Mouse (Mus musculus) regulatory T cell (primary cell): ENCODE measurements around the gene Erc2.
"Not testable (repeated sequence)": the region's sequence is repeated elsewhere in the genome, so short reads cannot be mapped to it uniquely, and the experiment has no call there.

ENCODE experiments used
- in situ Hi-C: fragments of 300-600 bp; cut with MboI, MseI; formaldehyde crosslinking; loops from one replicate; pipeline ENCODE4 v1.15.1; 2025; ENCODE audit warnings: high pct_unique_total_duplicates

The Erc2 gene

DNA sequence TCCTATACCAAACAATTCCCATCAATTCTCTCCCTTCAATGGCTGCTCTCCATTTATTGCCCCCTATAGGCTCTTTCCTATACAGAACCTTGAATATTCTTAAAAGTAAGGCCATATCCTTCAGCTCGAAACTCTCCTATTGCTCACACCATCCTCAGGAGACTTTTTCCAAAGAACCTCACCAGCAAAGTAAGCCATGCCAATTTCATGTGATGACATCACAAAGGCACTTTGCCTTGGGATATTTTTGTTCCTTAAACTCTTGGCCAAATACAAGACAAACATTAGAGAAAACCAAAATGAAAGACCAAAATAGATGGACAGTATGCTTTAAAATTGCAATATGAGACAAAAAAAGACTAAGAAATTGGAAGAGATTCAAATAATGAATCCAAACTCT is 204.6 kb downstream of the Erc2 start:
- in situ Hi-C loops = no loop called here

DNA sequence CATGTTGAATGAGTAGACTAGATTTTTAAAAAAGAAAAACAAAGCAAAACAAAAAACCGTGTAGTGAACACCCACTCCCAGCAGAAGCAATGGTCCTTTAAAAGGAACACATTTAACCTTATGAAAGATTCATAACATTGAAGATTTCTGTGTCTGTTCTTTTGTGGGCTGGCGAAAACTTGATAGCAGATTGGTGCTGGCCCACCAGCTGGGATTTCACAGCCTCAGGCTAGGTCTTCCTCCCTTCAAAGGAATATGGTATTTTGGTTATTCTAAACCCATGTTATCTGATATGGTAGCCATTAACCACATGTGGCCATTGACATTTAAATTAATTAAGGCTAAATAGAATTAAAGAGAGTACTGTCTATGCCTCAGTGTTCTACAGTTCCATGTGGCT is 205.9 kb downstream of the Erc2 start:
- in situ Hi-C loops = no loop called here

DNA sequence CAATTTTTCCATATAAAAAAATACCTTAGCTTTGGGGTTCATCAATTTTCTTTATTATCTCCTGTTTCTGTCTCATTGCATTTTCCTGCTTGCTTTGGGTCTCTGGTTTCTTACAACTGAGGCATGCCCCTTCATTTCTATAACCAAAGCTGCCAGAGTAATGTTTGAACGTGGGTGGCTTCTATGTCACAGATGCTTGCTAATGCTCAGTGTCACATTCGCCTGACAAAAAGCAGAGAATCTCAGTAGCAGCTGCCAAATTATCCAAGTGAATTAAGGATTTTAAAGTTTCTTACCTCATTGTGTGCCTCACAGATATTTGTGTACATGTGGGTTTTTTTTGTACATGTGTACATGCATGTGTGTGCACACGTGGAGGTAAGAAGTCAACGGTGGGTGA is 210.0 kb downstream of the Erc2 start:
- in situ Hi-C loops = no loop called here

- in situ Hi-C loops = no loop called here
These were observed 213.1 kb downstream of the Erc2 start for GRCm38 (mm10) chr14:27835351-27835750.

DNA sequence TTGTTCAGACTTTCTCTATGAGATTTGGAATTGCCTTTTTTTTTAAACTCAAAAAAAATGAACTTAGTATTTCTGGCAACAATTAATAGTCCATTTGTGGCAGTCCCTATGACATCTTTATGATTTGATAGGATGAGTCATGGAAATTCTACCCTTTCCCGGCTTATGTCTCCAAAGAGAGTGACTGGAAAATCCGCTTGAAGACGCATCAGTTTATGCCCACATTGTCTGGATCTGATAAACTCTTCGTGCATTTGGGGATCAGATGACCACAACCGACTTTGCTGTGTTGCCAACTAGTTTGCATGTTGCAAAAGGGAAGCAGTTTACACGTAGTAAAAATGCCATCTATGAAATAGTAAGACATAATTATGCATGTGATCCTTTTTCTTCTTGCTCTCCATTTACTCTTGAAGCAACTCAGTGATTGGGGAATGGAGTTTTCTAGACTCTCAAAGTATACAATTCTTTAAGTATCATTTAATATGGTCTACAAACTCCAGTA is 215.4 kb downstream of the Erc2 start:
- in situ Hi-C loops = no loop called here

GRCm38 (mm10) chr14:27840120-27840519 is 217.9 kb downstream of the Erc2 start:
- in situ Hi-C loops = no loop called here

DNA sequence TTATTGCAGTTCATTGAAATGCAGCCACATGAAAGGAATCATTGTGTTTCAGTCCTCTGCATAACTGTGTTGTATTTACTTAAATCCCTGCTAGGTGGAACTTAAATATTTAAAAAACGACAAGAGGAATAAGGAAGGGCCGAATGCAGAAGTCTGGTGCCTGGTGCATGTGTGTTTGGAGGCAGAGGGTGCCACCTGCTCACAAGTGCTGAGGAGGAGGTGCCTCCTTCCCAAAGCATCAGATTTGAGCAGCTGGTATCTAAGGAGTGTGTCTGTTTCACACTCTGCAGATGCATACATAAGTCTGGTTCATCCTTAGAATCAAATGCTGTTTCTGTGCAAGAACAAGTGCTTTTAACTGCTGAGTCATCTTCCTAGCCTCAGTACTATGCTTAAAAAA is 224.6 kb downstream of the Erc2 start:
- in situ Hi-C loops = no loop called here

DNA sequence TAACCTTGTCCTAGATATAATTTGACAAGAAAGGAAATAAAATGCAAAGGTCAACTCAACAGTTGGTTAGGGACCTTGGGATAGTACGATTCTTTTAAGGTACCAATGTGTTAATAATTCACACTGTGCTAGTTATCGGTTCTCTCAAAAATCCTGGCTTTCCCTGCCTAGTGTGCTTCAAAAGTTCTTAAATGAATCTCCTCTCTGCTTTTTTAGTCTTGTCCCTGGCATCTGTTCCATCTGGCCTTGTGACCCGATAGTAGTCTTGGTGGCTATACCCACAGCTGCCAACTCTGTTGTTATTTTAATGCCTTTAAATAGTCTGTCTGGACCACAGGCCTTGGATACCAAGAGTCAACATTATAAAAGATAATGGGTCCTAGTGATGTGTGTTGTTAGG is 225.1 kb downstream of the Erc2 start:
- in situ Hi-C loops = no loop called here

- in situ Hi-C loops = no loop called here
These were observed 229.0 kb downstream of the Erc2 start for GRCm38 (mm10) chr14:27851231-27851630.

GRCm38 (mm10) chr14:27852606-27853005 is 230.4 kb downstream of the Erc2 start:
- in situ Hi-C loops = no loop called here

DNA sequence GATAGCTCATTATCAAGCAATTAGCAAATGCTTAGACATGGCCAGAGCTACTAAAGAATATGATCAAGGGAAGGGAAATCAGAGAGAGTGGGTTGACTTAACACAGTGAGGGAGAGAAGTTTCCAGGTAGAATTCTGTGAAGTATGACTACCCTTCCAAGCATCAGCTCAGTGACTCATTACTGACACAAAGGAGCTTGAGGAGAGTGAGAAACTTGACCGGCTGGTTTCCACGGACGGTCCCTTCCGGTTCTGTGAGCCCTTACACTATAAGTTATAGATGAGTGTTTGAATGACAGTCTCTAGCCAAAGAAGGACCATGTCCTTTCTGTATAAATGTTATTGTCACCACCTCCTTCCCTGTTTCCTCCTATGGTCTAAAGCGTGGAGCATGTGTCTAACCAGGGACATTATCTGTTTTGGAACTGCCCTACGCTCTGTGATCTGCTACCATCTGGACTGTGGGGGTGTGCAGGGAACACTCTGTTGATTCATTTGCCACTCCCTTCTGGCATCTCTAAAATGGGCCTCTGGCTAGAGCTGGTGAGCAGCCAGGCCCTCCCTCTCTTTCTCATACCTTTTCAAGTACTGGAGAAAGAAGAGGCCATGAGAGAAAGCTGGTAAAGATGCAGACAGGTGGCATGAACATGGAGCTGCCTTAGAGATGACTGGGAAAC is 238.3 kb downstream of the Erc2 start:
- in situ Hi-C loops = no loop called here

DNA sequence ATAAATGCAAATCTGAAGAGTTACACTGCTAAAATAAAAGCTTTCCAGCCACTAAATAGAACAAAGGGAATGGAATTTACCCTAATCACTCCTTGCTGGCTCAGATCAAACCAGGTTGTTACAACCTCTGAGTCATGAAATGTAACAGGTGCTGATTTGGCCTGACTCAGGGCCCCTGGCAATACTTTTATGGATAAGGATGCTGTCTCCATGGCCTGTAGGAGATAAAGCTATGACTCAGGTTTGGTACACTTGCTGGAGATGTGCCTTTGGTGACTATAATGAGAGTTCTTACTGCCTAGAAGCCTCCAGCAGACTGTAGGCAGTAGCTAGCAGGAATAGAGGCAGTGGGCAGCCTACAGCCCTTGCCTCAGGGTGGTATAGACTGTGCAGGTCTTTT is 240.1 kb downstream of the Erc2 start:
- in situ Hi-C loops = no loop called here

- in situ Hi-C loops = no loop called here
These were observed 245.2 kb downstream of the Erc2 start for GRCm38 (mm10) chr14:27867386-27867785.

DNA sequence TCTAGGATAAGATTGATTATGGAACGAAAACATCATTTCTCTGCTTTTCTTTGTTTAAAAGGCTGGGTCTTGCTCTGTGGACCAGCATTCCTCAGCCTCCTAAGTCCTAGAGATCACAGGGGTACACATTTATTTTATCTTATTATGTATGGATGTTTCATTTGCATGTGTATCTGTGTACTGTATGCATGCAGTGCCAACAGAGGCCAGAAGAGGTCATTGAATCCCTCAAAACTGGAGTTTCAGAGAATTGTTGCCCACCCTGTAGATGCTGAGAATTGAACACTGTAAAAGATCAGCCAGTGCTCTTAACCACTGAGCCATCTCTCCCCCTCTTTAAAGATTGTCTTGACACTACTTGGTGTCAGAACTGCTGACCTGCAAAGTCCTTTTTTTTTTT is 251.4 kb downstream of the Erc2 start:
- in situ Hi-C loops = no loop called here

GRCm38 (mm10) chr14:27875991-27876411 is 253.8 kb downstream of the Erc2 start:
- in situ Hi-C loops = no loop called here

DNA sequence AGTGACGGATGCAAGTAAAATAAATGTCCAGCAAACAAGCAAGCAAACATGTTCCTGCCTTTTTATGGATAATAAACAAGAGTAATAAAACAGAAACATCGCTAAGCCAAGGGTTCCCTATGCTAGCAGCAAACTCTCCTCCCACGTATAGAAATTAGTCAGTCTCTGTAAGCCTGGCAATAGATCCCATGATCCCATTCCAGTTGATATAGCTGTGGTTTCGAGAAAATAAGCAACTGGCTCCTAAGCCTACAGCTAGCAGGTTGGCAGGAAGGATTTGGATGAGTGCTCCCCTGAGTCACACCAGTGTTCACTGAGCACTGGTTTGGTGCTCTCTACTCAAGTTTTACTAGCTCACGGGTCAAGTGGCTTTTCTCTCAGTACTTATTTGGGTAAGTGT is 259.7 kb downstream of the Erc2 start:
- in situ Hi-C loops = no loop called here

DNA sequence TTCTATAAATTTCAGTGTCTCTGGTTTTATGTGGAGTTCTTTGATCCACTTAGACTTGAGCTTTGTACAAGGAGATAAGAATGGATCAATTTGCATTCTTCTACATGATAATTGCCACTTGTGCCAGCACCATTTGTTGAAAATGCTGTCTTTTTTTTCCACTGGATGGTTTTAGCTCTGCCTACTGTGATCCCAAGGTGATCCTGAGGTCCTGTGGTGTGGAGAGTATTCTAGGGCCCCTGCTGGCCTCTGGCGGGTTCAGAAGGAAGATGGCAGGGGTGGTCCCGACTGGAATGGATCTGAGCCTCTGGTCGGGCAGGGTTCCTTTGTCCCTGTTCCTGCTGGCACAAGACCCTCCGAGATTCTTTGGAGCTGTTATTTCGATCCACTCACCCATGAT is 264.1 kb downstream of the Erc2 start:
- in situ Hi-C loops = not testable (repeated sequence)

GRCm38 (mm10) chr14:27887488-27887887 is 265.3 kb downstream of the Erc2 start:
- in situ Hi-C loops = no loop called here

GRCm38 (mm10) chr14:27889650-27890049 is 267.4 kb downstream of the Erc2 start:
- in situ Hi-C loops = no loop called here

DNA sequence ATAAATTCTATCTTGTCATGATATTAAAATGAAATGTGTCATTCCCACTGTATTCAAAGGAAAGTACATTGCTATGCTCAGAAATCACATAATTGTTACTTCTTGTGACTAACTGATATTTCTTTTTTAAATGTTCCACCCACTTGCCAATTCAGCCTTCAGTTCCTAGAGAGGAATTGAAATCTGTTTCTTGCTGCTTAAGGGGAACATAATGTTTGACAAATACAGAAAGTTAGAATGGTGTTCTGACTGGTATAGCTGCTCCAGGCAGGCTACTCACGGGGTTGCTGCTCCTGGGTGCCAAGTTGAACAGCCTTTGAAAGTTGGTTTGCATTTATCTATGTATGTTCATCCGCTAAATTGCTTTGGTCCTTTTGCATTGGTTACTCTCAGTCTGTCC is 270.2 kb downstream of the Erc2 start:
- in situ Hi-C loops = no loop called here

- in situ Hi-C loops = no loop called here
These were observed 279.5 kb downstream of the Erc2 start for GRCm38 (mm10) chr14:27901772-27902171.

DNA sequence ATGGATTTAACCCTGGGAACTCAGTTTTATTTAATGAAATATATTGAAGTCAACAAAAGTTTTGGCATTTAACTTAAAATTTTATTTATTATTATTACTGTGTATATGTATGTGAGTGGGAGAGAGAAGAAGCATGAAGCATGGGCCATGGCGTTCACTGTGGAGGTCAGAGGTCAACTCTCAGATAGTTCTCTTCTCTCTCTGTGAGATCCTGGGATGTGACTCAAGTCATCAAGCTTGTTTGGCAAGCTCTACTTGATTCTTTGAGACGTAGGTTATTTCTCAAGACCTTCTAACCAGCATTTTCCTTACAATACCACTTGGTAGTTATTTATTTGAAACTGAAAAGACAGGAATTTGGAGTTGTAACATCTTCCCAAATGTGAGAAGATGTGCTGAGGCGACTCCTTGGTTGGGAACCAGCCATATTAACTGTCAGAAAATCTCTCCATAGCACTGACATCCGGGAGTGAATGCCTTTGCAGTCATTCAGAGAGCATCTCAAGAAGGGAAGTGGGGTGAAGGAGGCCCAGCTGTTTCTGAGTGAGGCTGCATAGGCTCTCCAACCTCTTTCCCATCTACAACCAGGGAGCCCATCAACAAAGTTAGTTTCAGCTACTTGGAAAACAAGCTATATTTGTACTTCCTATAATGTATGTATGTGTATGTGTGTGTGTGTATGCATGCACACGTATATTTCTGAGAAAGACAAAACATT is 299.6 kb downstream of the Erc2 start:
- in situ Hi-C loops = no loop called here

GRCm38 (mm10) chr14:27927369-27927768 is 305.1 kb downstream of the Erc2 start:
- in situ Hi-C loops = no loop called here
